Mouse (Mus musculus) limb, embryonic 14.5 days (tissue): ENCODE measurements around the gene Cbfa2t2. TPM values are rescaled to one million over a fixed set of nuclear protein-coding genes. Genes with fewer than 3 reads are reported as not detected.

Experiments used
- ATAC-seq: fragments of 200-750 bp; cut with Nextera tagmentation; 2 replicates; pipeline ENCODE4 v1.8.0; 2017; ENCODE audit warnings: low read depth, moderate number of reproducible peaks, moderate TSS enrichment; ENCODE audit not compliant: low FRiP score
- DNase-seq: peaks from one replicate; pipeline ENCODE4 v3.0.0-alpha.2; 2015; ENCODE audit warnings: low spot score
- H3K27ac ChIP-seq: fragments of 300-500 bp; sonication (generic); replicated peaks from 2 replicates; pipeline ENCODE4 v1.5.1; 2014; ENCODE audit warnings: low read depth, mild to moderate bottlenecking, low read length, moderate library complexity, mixed read lengths
- H3K27me3 ChIP-seq: fragments of 300-500 bp; sonication (generic); 2 replicates; pipeline ENCODE4 v1.6.1; 2014; ENCODE audit warnings: low read length, mixed read lengths; ENCODE audit not compliant: control insufficient read depth, insufficient read depth
- H3K36me3 ChIP-seq: fragments of 300-500 bp; sonication (generic); 2 replicates; pipeline ENCODE4 v1.6.1; 2014; ENCODE audit warnings: mild to moderate bottlenecking, low read length, moderate library complexity, mixed read lengths; ENCODE audit not compliant: control insufficient read depth, insufficient read depth
- H3K4me1 ChIP-seq: fragments of 300-500 bp; sonication (generic); 2 replicates; pipeline ENCODE4 v1.6.1; 2014; ENCODE audit warnings: antibody characterized with exemption, low read length, mixed read lengths; ENCODE audit not compliant: control insufficient read depth, insufficient read depth
- H3K4me2 ChIP-seq: fragments of 300-500 bp; sonication (generic); replicated peaks from 2 replicates; pipeline ENCODE4 v1.6.1; 2014; ENCODE audit warnings: low read depth, mild to moderate bottlenecking, low read length, moderate library complexity; ENCODE audit not compliant: severe bottlenecking
- H3K4me3 ChIP-seq: fragments of 300-500 bp; sonication (generic); replicated peaks from 2 replicates; pipeline ENCODE4 v1.5.1; 2014; ENCODE audit warnings: low read length
- H3K9ac ChIP-seq: fragments of 300-500 bp; sonication (generic); 2 replicates; pipeline ENCODE4 v1.6.1; 2014; ENCODE audit warnings: mild to moderate bottlenecking, low read depth, low read length, moderate library complexity; ENCODE audit not compliant: severe bottlenecking
- H3K9me3 ChIP-seq: fragments of 300-500 bp; sonication (generic); 2 replicates; pipeline ENCODE4 v1.6.1; 2016; ENCODE audit warnings: low read length; ENCODE audit not compliant: control insufficient read depth
- POLR2A ChIP-seq: fragments of 200-500 bp; IDR thresholded peaks from 2 replicates; pipeline ENCODE4 v1.8.0; 2012; ENCODE audit warnings: inconsistent platforms, mild to moderate bottlenecking, moderate library complexity, borderline replicate concordance; ENCODE audit not compliant: insufficient read depth, insufficient read length; ENCODE audit errors: extremely low read depth
- WGBS: fragments of 180-500 bp; shearing (Covaris S2); extraction: QIAGEN DNeasy Blood & Tissue Kit; methylation state at CpG from one replicate; pipeline ENCODE4 v1.1.7; 2014; 5-methylcytosine and 5-hydroxymethylcytosine counted together
- polyA plus RNA-seq, 2 experiments: library from polyadenylated mRNA; depleted of rRNA in 1 of 2; stranded (reverse) in 1 of 2; unstranded in 1 of 2; fragments of >200 nt; fragmentation: Nextera tagmentation in 1 of 2; extraction: Ambion mirVana in 1 of 2; gene quantifications; 2 replicates each; pipeline versions ENCODE4 v1.2.1 to v1.2.3; 2012 to 2014

Cbfa2t2 gene
- polyA plus RNA-seq, 2 experiments: 26.4 to 35.7 TPM

DNA sequence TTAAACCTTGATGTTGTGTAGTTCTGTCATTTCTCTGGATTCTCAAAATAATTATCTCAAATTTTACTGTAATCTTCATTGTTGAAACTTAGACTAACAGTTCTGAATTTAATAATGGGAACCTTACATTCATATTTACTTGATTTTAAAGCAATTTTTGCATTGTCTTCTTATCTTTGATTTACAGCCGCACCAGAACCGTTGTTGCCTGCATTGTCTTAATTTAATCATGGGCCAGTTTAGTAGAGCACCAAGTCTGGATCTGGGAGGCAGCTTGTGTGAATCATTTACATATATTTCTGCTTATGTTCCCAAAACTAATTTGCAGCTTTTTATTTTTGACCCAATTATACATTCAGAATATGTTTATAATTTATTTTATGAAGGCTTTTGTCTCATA is 23.0 kb downstream of the Cbfa2t2 start:
- WGBS: 49% methylated on average over 2 of the region's 2 CpGs
- H3K27me3 ChIP-seq: no peaks in the 10 kb centered on the region
- H3K4me1 ChIP-seq: peaks cover 24% of the 10 kb centered on the region
- no peak for TF ChIP-seq POLR2A
- no peaks in the 10 kb centered on the region for H3K36me3 ChIP-seq
- no peak for ATAC-seq
- H3K4me2 ChIP-seq: no peak overlapping the region
- no peak overlapping the region for H3K27ac ChIP-seq
- DNase-seq: no peak
- no peaks in the 10 kb centered on the region for H3K9me3 ChIP-seq
- H3K9ac ChIP-seq: no peak overlapping the region
- H3K4me3 ChIP-seq: no peak overlapping the region

DNA sequence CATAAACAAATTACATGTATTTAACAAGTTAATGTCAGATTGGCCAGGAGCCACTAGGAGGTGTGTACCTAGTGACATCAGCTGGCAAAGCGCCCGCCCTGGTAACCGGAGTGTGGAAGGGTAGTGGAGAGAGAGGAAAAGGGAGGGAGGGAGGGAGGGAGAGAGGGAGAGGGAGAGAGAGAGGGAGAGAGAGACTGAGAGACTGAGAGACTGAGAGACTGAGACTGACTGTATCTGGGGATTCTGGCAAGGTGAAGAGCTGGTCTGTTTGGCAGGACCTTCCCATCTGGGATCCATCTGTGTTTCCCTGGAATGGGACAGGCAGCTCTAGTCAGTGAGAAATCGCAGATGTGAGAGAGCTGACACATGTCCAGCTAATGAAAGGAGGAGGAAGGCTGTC is 23.6 kb downstream of the Cbfa2t2 start:
- H3K27ac ChIP-seq: no peak overlapping the region
- H3K9me3 ChIP-seq: no peaks in the 10 kb centered on the region
- DNase-seq (peak; percentile 75), ATAC-seq (peak; percentile 68; the same call in 1 of the 2 replicates)
- H3K4me2 ChIP-seq: no peak overlapping the region
- H3K9ac ChIP-seq: no peak overlapping the region
- no peaks in the 10 kb centered on the region for H3K27me3 ChIP-seq
- WGBS: 13% methylated on average over 4 of the region's 4 CpGs
- H3K4me1 ChIP-seq: peaks cover 22% of the 10 kb centered on the region
- no peak for TF ChIP-seq POLR2A
- H3K4me3 ChIP-seq: no peak overlapping the region
- no peaks in the 10 kb centered on the region for H3K36me3 ChIP-seq

DNA sequence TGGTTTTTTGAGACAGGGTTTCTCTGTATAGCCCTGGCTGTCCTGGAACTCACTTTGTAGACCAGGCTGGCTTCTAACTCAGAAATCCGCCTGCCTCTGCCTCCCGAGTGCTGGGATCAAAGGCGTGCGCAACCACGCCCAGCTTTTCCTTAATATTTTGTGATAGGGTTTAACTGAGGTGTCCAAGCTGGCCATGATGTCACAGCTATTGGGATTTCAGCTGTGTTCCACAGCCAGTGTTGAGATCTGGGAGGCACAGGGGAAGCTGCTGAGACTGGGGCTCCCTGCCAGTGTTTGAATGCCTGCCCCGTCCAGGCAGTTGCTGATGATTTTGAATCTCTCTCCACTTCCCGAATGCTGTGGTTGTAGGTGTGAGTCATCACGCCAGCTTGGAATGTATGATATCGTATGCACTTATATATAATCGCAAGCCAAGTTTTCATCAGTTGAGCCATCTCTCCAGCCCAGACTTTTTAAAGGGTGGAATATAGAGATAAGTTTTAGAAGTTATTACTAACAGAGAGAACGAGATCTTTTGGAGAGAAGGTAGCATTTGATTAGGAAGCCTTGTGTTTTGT is 27.4 kb downstream of the Cbfa2t2 start:
- Histone ChIP-seq H3K27ac (no peak overlapping the region), H3K9ac (no peak overlapping the region), H3K36me3 (no peaks in the 10 kb centered on the region), H3K4me1 (peaks cover 25% of the 10 kb centered on the region), H3K9me3 (no peaks in the 10 kb centered on the region), H3K27me3 (no peaks in the 10 kb centered on the region), H3K4me2 (no peak overlapping the region), H3K4me3 (no peak overlapping the region)
- DNase-seq (no peak), ATAC-seq (no peak)
- TF ChIP-seq POLR2A: no peak
- WGBS: 88% methylated on average over 11 of the region's 11 CpGs

DNA sequence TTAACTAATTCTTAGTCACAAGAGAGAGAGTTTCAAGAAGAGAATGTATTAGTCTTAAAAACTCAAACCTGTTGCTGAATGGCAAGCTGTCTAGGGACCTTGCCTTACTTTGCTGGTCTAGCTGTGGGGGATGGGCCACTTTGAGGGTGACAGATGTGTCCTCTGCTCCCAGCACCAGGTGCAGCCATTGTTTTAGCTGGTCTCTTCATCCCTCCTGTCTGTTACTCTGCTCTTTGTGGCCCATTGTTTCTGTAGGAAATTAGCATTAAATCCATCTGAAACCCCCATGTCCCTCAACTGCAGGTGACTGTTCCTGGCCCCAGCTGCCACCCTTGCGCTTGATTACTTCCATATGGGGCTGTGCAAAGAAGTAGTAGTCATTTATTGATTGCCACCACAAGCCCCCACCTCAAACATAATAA is 29.6 kb downstream of the Cbfa2t2 start:
- Histone ChIP-seq H3K9me3 (no peaks in the 10 kb centered on the region), H3K9ac (no peak overlapping the region), H3K27ac (no peak overlapping the region), H3K4me2 (no peak overlapping the region), H3K36me3 (no peaks in the 10 kb centered on the region), H3K27me3 (no peaks in the 10 kb centered on the region), H3K4me1 (peaks cover 20% of the 10 kb centered on the region), H3K4me3 (no peak overlapping the region)
- 35% methylated on average over 1 of the region's 1 CpGs for WGBS
- no peak for ATAC-seq
- DNase-seq: no peak
- no peak for TF ChIP-seq POLR2A

DNA sequence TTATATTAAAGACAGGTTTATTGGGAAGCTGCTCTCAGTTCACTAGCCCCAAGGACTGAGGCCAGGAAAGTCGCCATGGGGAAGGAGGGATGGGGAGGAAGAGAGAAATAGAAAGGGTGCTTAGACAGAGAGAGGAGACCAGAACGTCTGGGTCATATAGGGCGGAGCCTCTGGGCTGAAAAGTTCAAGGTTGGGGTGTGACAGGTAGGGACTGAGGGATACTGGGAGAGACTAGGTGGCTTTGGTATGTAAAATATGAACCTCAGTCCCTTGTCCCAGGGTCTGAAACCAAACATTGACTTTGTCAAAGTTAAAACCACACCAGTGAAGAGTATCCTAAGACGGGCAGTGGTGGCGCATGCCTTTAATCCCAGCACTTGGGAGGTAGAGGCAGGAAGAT is 30.9 kb downstream of the Cbfa2t2 start:
- DNase-seq: no peak
- no peak for TF ChIP-seq POLR2A
- Histone ChIP-seq H3K9ac (no peak overlapping the region), H3K4me1 (peaks cover 20% of the 10 kb centered on the region), H3K4me2 (no peak overlapping the region), H3K4me3 (no peak overlapping the region), H3K9me3 (no peaks in the 10 kb centered on the region), H3K36me3 (no peaks in the 10 kb centered on the region), H3K27me3 (no peaks in the 10 kb centered on the region), H3K27ac (no peak overlapping the region)
- ATAC-seq: no peak
- WGBS: 67% methylated on average over 5 of the region's 5 CpGs
